Mouse (Mus musculus) forebrain, embryonic 13.5 days (tissue): ENCODE measurements at regions not wholly inside any gene's neighbourhood (a gene's known extent, or its start where the extent isn't known, plus 50 kb on each side); places are given as distances from the start of the nearest gene placed in this dataset.

Experiments used
- ATAC-seq: fragments of 200-750 bp; cut with Nextera tagmentation; 2 replicates; pipeline ENCODE4 v1.8.0; 2017
- H3K27ac ChIP-seq: fragments of 300-500 bp; sonication (generic); 2 replicates; pipeline ENCODE4 v1.5.1; 2015; ENCODE audit warnings: inconsistent platforms, mild to moderate bottlenecking, moderate library complexity
- H3K27me3 ChIP-seq: fragments of 300-500 bp; sonication (generic); 2 replicates; pipeline ENCODE4 v1.6.1; 2015; ENCODE audit warnings: mild to moderate bottlenecking, inconsistent platforms
- H3K36me3 ChIP-seq: fragments of 300-500 bp; sonication (generic); 2 replicates; pipeline ENCODE4 v1.6.1; 2015; ENCODE audit warnings: mild to moderate bottlenecking, inconsistent platforms; ENCODE audit not compliant: poor library complexity, severe bottlenecking
- H3K4me1 ChIP-seq: fragments of 300-500 bp; sonication (generic); 2 replicates; pipeline ENCODE4 v1.6.1; 2015; ENCODE audit warnings: inconsistent platforms
- H3K4me2 ChIP-seq: fragments of 300-500 bp; sonication (generic); 2 replicates; pipeline ENCODE4 v1.6.1; 2015; ENCODE audit warnings: inconsistent platforms, mild to moderate bottlenecking, moderate library complexity
- H3K4me3 ChIP-seq: fragments of 300-500 bp; sonication (generic); 2 replicates; pipeline ENCODE4 v1.5.1; 2015; ENCODE audit warnings: mild to moderate bottlenecking, inconsistent platforms
- H3K9ac ChIP-seq: fragments of 300-500 bp; sonication (generic); 2 replicates; pipeline ENCODE4 v1.6.1; 2015; ENCODE audit warnings: mild to moderate bottlenecking, inconsistent platforms
- H3K9me3 ChIP-seq: fragments of 300-500 bp; sonication (generic); replicated peaks from 2 replicates; pipeline ENCODE4 v1.6.1; 2016; ENCODE audit warnings: inconsistent platforms
- WGBS: fragments of 180-500 bp; shearing (Covaris S2); methylation state at CpG from one replicate; pipeline ENCODE4 v1.1.7; 2015; 5-methylcytosine and 5-hydroxymethylcytosine counted together

DNA sequence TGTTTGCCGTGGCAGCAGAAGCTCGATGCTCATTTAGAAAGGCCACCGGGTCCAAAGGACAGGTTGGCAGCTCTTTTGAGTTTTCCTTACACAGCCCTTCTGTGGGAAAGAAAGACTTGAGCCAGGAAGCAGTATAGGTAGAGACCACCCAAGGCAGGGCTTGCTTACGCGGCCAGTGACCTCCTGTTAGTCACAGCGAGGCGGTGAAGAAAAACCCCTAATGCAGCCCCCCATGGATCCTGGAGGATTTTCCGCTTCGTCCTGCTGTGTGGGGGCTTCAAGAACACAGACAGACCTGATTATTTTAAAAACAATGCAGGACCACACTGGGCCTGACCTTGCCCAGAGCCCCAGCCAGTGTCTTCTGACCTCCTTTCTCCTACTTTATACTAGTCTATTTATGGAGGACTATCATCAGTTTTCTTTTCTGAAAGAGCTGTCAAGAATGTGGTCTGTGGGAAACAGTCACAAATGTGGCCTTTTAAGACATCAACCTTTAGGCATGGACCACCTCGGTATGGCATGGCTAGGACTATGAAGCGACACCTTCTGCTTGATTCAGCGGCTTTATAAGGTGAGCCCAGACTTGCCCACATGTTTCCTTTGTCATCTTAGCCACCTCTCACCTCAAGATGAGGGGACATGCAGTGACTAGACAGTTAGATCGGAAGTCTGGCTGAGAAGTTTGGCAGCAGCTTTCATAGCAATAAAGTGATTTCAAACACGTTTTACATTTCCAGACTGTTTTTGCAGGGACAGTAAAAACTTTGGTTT lies 274.3 kb downstream of the 1700129C05Rik start:
- H3K9me3 ChIP-seq = no peaks in the 10 kb centered on the region
- H3K4me2 ChIP-seq = peak overlapping the region; percentile 52
- no peak overlapping the region for H3K27ac ChIP-seq
- no peak overlapping the region for H3K9ac ChIP-seq
- ATAC-seq = no peak
- H3K4me3 ChIP-seq = no peak overlapping the region
- no peaks in the 10 kb centered on the region for H3K36me3 ChIP-seq
- WGBS = 22% methylated on average over 14 of the region's 14 CpGs
- 0 out of 2 replicates have a peak, but pooled peaks cover 7% of the 10 kb centered on the region for H3K27me3 ChIP-seq
- H3K4me1 ChIP-seq = peaks cover 14% of the 10 kb centered on the region

DNA sequence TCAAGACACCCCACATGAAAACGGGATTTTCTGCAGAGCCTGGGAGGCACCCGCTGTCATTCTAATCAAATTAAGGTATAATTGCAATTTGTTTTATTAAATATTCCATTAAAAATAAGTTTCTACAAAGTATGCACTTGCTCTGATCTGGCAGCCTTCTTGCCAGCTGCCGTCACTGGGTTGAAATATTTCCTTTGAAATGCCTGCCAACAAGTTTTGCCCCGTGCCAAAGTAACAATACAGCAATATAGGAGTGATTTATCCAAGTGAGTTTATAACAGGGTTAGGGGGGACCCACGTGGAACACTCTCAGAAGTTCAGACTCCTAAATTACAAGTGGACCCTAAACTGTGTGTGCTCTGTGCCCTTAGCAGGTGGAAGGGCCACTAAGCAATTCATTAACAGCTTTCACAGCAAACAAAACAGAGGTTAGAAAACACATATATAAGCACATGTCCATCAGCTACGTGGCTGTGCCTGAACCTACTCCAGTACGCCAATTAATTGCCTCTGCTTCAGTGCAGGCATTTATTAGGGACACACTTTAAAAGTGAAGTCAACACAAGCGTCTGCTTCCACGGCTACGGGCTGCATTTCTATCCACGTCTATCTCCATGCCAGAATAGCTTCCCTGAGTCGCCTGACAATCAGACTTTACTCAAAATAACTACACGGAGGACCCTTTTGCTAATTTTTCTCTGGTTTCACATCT lies 275.1 kb downstream of the 1700129C05Rik start:
- H3K9me3 ChIP-seq = no peaks in the 10 kb centered on the region
- H3K36me3 ChIP-seq = no peaks in the 10 kb centered on the region
- H3K4me2 ChIP-seq = peak overlapping the region; percentile 52
- H3K9ac ChIP-seq = no peak overlapping the region
- H3K4me3 ChIP-seq = no peak overlapping the region
- peak; percentile 53; the same call in 1 of the 2 replicates for ATAC-seq
- 14% methylated on average over 13 of the region's 13 CpGs for WGBS
- H3K27me3 ChIP-seq = 0 out of 2 replicates have a peak, but pooled peaks cover 7% of the 10 kb centered on the region
- no peak overlapping the region for H3K27ac ChIP-seq
- peaks cover 14% of the 10 kb centered on the region for H3K4me1 ChIP-seq

DNA sequence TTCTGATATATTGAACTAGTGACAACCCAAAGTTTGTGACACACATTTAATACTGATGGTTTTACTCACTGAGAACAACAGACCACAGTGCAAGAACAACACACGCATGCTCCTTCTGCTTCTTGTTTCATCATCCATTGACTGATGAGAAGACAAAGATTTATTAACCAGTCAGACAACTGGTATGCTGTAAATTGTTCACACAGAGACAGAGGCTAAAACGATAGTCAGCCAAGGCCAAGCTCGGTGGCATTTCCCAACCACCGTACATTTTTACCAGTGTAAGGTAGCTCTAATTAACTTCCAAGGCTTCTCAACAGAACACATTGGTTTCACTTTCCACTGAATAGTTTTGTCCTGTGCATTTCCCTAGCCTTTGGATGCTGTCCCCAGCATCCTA lies 287.8 kb downstream of the 1700129C05Rik start:
- WGBS = 81% methylated on average over 4 of the region's 4 CpGs
- no peak overlapping the region for H3K9ac ChIP-seq
- no peak overlapping the region for H3K4me2 ChIP-seq
- H3K4me1 ChIP-seq = no peaks in the 10 kb centered on the region
- ATAC-seq = no peak
- H3K36me3 ChIP-seq = no peaks in the 10 kb centered on the region
- no peak overlapping the region for H3K27ac ChIP-seq
- H3K27me3 ChIP-seq = no peaks in the 10 kb centered on the region
- no peak overlapping the region for H3K4me3 ChIP-seq
- H3K9me3 ChIP-seq = no peaks in the 10 kb centered on the region

DNA sequence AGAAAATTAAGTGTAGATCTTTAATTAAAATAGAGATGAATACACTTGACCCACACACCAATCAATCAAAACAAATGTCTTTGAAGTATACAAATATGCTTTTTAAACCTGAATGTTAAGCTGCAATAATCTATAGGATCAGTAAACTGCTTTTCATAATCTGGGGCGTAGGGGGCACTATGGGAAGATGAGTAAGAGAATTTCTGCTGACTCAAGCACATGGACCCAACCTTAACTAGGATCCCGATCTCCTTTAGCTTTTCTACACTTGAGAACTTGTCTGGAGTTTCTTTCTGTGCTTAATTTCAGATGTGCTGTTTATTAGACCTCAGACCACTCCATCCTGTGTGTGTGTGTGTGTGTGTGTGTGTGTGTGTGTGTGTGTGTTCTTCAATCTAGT lies 298.1 kb downstream of the 1700129C05Rik start:
- WGBS = 77% methylated on average over 2 of the region's 2 CpGs
- Histone ChIP-seq H3K4me1 (no peaks in the 10 kb centered on the region), H3K4me3 (no peak overlapping the region), H3K27me3 (no peaks in the 10 kb centered on the region), H3K9me3 (no peaks in the 10 kb centered on the region), H3K9ac (no peak overlapping the region), H3K4me2 (no peak overlapping the region), H3K36me3 (no peaks in the 10 kb centered on the region), H3K27ac (no peak overlapping the region)
- ATAC-seq = no peak

DNA sequence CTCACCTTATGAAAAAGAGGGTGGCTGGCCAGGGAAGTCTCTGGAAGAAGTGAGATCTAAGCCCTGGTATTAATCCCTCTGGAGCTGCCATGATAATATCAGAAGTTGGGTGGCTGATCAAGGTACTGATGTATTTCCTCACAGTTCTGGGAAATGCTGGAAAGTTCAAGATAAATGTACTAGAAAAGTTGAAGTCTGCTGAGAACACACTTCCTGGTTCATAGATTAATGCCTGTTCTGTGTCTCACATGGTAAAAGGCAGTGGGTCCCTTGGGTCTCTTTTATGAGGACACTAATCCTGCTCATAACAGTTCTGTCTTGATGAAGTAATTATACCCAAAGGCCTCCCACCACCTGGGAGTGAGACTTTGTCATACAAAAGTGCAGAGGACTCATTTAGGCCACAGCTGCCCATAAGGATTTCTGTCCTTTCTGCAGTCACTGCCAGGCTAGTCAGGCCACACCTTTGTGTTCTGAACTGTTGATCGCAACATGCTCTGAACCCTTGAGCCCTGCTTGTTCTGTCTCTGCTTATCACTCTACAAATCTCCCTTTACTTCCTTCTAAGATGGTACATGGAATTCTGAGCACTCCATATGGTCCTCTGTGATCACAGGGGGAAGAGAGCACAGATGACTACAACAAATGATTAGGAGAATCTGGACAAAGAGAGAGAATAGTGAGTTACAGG lies 300.4 kb downstream of the 1700129C05Rik start:
- H3K27ac ChIP-seq = no peak overlapping the region
- H3K4me3 ChIP-seq = no peak overlapping the region
- no peaks in the 10 kb centered on the region for H3K9me3 ChIP-seq
- ATAC-seq = no peak
- H3K9ac ChIP-seq = no peak overlapping the region
- no peaks in the 10 kb centered on the region for H3K4me1 ChIP-seq
- 100% methylated on average over 1 of the region's 1 CpGs for whole genome bisulfite sequencing
- no peak overlapping the region for H3K4me2 ChIP-seq
- no peaks in the 10 kb centered on the region for H3K36me3 ChIP-seq
- H3K27me3 ChIP-seq = no peaks in the 10 kb centered on the region

DNA sequence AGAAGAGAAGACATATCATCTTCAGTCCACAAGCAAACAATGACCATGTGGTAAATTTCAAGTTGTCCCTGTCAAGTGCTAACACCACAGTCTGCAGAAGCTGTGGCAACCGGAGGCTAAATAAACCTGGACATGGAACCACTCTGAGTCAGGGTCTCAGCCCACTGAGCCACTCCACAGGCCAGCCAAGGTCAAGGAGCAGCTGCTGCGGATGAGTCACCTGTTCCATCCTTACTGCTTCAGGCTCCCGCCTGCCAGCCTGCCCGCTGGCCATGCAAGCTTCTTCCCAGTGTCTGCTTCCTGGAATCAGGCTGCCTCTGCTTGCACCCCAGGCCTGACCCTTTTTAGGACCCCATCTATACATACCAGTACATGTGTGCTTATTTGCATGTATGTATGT lies 319.8 kb downstream of the 1700129C05Rik start:
- 89% methylated on average over 4 of the region's 4 CpGs for WGBS
- no peaks in the 10 kb centered on the region for H3K27me3 ChIP-seq
- H3K9me3 ChIP-seq = no peaks in the 10 kb centered on the region
- H3K4me3 ChIP-seq = no peak overlapping the region
- H3K4me1 ChIP-seq = no peaks in the 10 kb centered on the region
- no peaks in the 10 kb centered on the region for H3K36me3 ChIP-seq
- no peak overlapping the region for H3K27ac ChIP-seq
- H3K4me2 ChIP-seq = no peak overlapping the region
- H3K9ac ChIP-seq = no peak overlapping the region
- no peak for ATAC-seq

DNA sequence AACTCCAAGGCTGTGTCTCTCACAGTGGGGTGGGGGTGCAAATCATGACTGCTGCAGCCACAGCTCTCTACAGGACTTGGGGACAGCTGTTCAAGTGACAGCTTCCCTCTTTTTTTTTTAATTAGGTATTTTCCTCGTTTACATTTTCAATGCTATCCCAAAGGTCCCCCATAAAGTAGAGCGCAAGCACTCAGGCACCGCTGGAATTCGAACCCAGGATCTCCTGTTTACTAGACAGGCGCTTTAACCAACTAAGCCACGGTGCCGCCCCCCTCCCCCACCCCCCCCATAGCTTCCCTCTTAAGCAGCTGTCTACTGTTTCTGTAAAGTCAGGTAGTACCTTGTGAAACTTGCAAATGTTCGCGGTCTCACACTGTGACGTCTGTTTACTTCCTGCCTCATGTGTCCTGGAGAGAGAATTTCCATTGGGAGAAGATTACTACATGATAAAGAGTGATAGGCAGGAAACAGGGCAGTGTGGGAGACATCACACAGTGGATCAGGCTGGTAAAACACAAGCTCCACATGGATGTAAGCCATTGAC lies 324.7 kb downstream of the 1700129C05Rik start:
- Histone ChIP-seq H3K4me3 (no peak overlapping the region), H3K27ac (no peak overlapping the region), H3K4me1 (no peaks in the 10 kb centered on the region), H3K9me3 (no peaks in the 10 kb centered on the region), H3K27me3 (no peaks in the 10 kb centered on the region), H3K9ac (no peak overlapping the region), H3K4me2 (no peak overlapping the region), H3K36me3 (no peaks in the 10 kb centered on the region)
- 82% methylated on average over 10 of the region's 10 CpGs for WGBS
- ATAC-seq = no peak

DNA sequence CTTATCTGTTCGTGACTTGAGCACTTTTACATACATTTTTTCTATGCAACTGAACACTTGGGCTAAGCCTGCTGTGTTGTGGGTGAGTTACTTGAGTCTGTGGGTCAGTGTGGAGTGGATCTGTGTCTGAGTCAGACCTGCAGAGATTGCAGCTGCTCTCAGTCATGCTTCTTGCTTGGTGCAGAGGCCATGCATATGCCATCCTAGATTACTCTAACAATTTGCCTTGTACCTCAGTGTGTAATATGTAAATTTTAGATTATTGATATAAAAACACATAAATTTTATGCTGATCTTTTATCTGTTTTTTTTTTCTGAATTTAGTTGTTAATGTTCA lies 326.2 kb downstream of the 1700129C05Rik start:
- ATAC-seq = no peak
- no peaks in the 10 kb centered on the region for H3K4me1 ChIP-seq
- no peak overlapping the region for H3K9ac ChIP-seq
- WGBS = 74% methylated on average over 1 of the region's 1 CpGs
- no peak overlapping the region for H3K4me2 ChIP-seq
- H3K27ac ChIP-seq = no peak overlapping the region
- H3K9me3 ChIP-seq = no peaks in the 10 kb centered on the region
- no peaks in the 10 kb centered on the region for H3K36me3 ChIP-seq
- no peak overlapping the region for H3K4me3 ChIP-seq
- H3K27me3 ChIP-seq = no peaks in the 10 kb centered on the region

DNA sequence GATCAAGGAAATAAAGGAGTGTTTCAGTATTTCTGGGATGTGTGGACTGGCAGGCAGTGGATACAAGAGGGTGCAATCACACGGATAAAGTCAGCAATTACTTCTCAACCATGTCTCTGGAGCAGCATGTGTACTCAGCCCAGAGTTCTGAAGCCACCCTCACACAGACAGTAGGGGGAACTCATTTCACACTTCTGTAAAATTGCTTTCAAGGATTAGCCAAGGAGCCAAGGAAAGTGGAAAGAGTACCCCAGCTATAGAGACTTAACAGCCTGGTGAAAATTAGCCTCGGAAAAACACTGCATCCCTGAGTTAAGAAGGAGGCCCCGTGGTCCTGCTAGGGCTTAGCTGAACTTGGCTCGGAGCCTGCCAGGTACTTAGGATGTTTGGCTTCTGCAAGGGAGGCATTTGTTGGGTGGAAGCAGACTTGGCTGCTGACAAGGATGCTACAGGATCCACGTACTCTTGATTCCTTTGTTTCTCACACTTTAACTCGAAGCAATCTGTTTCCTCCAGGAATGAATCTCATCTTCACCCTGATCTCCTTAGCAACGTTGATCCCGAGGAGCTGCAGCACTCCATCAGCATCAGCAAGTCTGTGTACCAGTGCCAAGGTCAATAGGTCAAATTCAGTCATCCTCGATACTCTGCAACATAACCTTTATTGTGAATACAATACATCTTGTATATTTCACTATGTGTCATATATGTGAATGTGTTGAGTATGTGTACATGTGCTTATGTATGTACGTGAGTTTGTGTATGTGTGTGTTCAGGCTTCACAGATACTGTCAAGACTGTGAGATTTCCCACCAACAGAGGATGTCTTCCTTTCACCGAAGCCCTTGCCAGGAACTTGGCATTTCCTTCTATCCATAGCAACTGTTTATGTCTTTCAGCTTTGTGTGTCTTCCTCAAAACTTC lies 326.8 kb downstream of the 1700129C05Rik start:
- Histone ChIP-seq H3K27me3 (no peaks in the 10 kb centered on the region), H3K9me3 (no peaks in the 10 kb centered on the region), H3K4me3 (no peak overlapping the region), H3K4me1 (no peaks in the 10 kb centered on the region), H3K4me2 (no peak overlapping the region), H3K36me3 (no peaks in the 10 kb centered on the region), H3K9ac (no peak overlapping the region), H3K27ac (no peak overlapping the region)
- WGBS = 61% methylated on average over 11 of the region's 11 CpGs
- peak; percentile 65; the same call in 1 of the 2 replicates for ATAC-seq

DNA sequence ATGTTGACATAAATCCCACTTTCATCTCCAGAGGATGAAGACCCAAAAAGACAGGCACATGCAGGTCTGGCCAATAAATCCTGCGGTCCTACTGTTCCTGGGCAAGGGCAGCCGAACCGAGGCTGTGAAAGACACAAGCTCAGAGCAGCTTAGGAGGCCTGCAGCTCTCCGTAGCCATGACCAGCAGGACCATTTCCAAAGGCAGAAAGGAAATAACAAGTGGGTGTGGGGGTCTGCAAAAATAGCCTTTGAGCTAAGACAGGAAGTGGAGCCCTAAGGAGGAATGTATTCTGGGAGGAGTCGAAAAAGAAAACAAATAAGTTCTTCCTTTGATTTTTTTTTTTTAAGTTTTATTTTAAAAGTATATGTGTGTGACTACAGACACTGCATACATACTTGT lies 330.1 kb downstream of the 1700129C05Rik start:
- H3K36me3 ChIP-seq = no peaks in the 10 kb centered on the region
- no peaks in the 10 kb centered on the region for H3K27me3 ChIP-seq
- H3K27ac ChIP-seq = no peak overlapping the region
- 89% methylated on average over 5 of the region's 5 CpGs for WGBS
- no peaks in the 10 kb centered on the region for H3K4me1 ChIP-seq
- H3K4me3 ChIP-seq = no peak overlapping the region
- no peak overlapping the region for H3K4me2 ChIP-seq
- ATAC-seq = no peak
- H3K9me3 ChIP-seq = no peaks in the 10 kb centered on the region
- H3K9ac ChIP-seq = no peak overlapping the region

DNA sequence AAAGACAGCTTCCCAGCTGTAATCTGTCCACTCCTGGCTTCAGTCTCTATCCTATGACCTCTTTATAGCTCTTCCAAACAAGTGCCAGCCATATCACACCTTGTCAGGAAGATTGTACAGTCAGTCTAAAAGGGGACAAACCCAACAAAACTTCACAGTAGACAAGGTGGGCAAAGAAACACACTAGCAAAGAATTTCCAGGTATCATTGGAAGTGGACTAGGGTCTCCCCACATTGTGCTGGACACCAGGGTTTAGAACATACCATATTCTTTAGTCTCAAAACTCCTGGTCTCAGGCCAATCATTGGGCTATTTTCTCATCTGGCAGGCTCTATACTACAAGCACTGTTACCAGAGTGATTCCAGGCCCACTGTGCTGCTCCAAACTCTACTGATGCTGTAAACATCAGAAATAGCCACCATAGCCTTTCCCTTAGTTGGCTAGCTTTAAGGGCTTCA lies 341.3 kb downstream of the 1700129C05Rik start:
- Histone ChIP-seq H3K9ac (no peak overlapping the region), H3K4me2 (no peak overlapping the region), H3K9me3 (no peaks in the 10 kb centered on the region), H3K4me3 (no peak overlapping the region), H3K27me3 (no peaks in the 10 kb centered on the region), H3K27ac (no peak overlapping the region), H3K36me3 (no peaks in the 10 kb centered on the region), H3K4me1 (no peaks in the 10 kb centered on the region)
- ATAC-seq = no peak
